ENCODE assay signal across 8 mouse cellular contexts in genomic region chr12:100159261-100159975, GRCm38 (mm10). TPM values are rescaled to one million over a fixed set of nuclear protein-coding genes. Genes with fewer than 3 reads are reported as not detected.
DNase-seq lines count a peak whose midpoint lies in the region; ATAC-seq and TF ChIP-seq lines count a peak whose summit lies in the region.

Nrde2 (minus strand) TSS chr12:100159653.

- peaks cover 6% of the 10 kb centered on the region for H3K4me1 ChIP-seq in embryonic facial prominence, embryonic 14.5 days (ENCODE audit: control insufficient read depth, insufficient read depth, low read length)
- H3K4me1 ChIP-seq in heart, adult 2 months (ENCODE audit: control insufficient read depth, insufficient read depth, low read length): peaks cover 5% of the 10 kb centered on the region
- H3K4me1 ChIP-seq in limb, embryonic 13.5 days: peaks cover 4% of the 10 kb centered on the region; the same call in 1 of the 2 replicates
- H3K4me1 ChIP-seq in midbrain, embryonic 16.5 days (ENCODE audit: control insufficient read depth, insufficient read depth, low read length): peaks cover 5% of the 10 kb centered on the region

- WGBS in embryonic facial prominence, embryonic 14.5 days: under 1% methylated on average over 26 of the region's 26 CpGs
- under 1% methylated on average over 26 of the region's 26 CpGs for WGBS in heart, adult 2 months
- under 1% methylated on average over 26 of the region's 26 CpGs for whole genome bisulfite sequencing in limb, embryonic 13.5 days
- WGBS in midbrain, embryonic 16.5 days: under 1% methylated on average over 26 of the region's 26 CpGs

- no peaks in the 10 kb centered on the region for H3K27me3 ChIP-seq in embryonic facial prominence, embryonic 14.5 days (replicated peaks; ENCODE audit: control insufficient read depth, insufficient read depth, low read length)
- H3K27me3 ChIP-seq in heart, adult 2 months (ENCODE audit: control insufficient read depth, insufficient read depth, low read length): no peaks in the 10 kb centered on the region
- no peaks in the 10 kb centered on the region for H3K27me3 ChIP-seq in limb, embryonic 13.5 days
- H3K27me3 ChIP-seq in midbrain, embryonic 16.5 days (ENCODE audit: control insufficient read depth, insufficient read depth, low read depth, low read length): no peaks in the 10 kb centered on the region

- peak within 1 kb of the TSS; percentile 64 for H3K4me3 ChIP-seq in embryonic facial prominence, embryonic 14.5 days (ENCODE audit: low read depth, low read length)
- peak within 1 kb of the TSS; percentile 63 for H3K4me3 ChIP-seq in heart, adult 2 months
- H3K4me3 ChIP-seq in limb, embryonic 13.5 days: peak within 1 kb of the TSS; percentile 56
- H3K4me3 ChIP-seq in midbrain, embryonic 16.5 days (ENCODE audit: low read depth, low read length): peak within 1 kb of the TSS; percentile 56

- peak within 1 kb of the TSS; percentile 75 for H3K4me2 ChIP-seq in embryonic facial prominence, embryonic 14.5 days (ENCODE audit: low read depth, low read length)
- peak within 1 kb of the TSS; percentile 71 for H3K4me2 ChIP-seq in limb, embryonic 13.5 days (replicated peaks)
- peak within 1 kb of the TSS; percentile 72 for H3K4me2 ChIP-seq in midbrain, embryonic 16.5 days (ENCODE audit: low read length)

- peak; percentile 95 for DNase-seq in 3T3-L1 (ENCODE audit: low read depth, low spot score)
- DNase-seq in adrenal gland, postnatal 4 days (ENCODE audit: low spot score in 2 of 2): peak; percentile 60 to 75
- DNase-seq in embryonic facial prominence, embryonic 14.5 days (ENCODE audit: low spot score): peak; percentile 97
- peak; percentile 89 to 94 for DNase-seq in heart, adult 2 months
- DNase-seq in kidney, adult 8-10 months: peak; percentile 92 to 93
- peak; percentile 85 to 94 for DNase-seq in spleen, postnatal 10 days (ENCODE audit: low spot score in 2 of 2)

- peak; percentile 49; the same call in 1 of the 2 replicates for TF ChIP-seq EP300 in heart, adult 2 months (IDR thresholded peaks at IDR 0.05; ENCODE audit: insufficient read depth, low read depth, low read length)

- peak; percentile 99 for ATAC-seq in embryonic facial prominence, embryonic 14.5 days (ENCODE audit: low read depth)
- peak; percentile 99 for ATAC-seq in limb, embryonic 13.5 days (ENCODE audit: low FRiP score, low read depth)
- ATAC-seq in midbrain, embryonic 16.5 days: peak; percentile 98

- peak within 1 kb of the TSS; percentile 74 for H3K9ac ChIP-seq in embryonic facial prominence, embryonic 14.5 days (ENCODE audit: low read depth, low read length)
- H3K9ac ChIP-seq in heart, adult 2 months (ENCODE audit: low read depth, low read length): peak within 1 kb of the TSS; percentile 64
- H3K9ac ChIP-seq in limb, embryonic 13.5 days: peak within 1 kb of the TSS; percentile 72
- H3K9ac ChIP-seq in midbrain, embryonic 16.5 days (ENCODE audit: low read depth, low read length): peak within 1 kb of the TSS; percentile 72

- intact Hi-C loops in heart, adult 2 months (cut with DNase I): loop anchor here (1.0 to 2.0 kb wide), 2 partner anchors 27 to 40 kb away; partner anchors contain the start of gene Calm1

- peak within 1 kb of the TSS; percentile 72 for H3K27ac ChIP-seq in embryonic facial prominence, embryonic 14.5 days (replicated peaks; ENCODE audit: low read depth, low read length)
- peak within 1 kb of the TSS; percentile 91 for H3K27ac ChIP-seq in heart, adult 2 months
- H3K27ac ChIP-seq in limb, embryonic 13.5 days: peak within 1 kb of the TSS; percentile 69; the same call in 1 of the 2 replicates
- H3K27ac ChIP-seq in midbrain, embryonic 16.5 days (ENCODE audit: low read length): peak within 1 kb of the TSS; percentile 79

- TF ChIP-seq CTCF in heart, adult 2 months (IDR thresholded peaks at IDR 0.05): peak; percentile 33

- peak; percentile 75 for TF ChIP-seq POLR2A in heart, adult 2 months (IDR thresholded peaks at IDR 0.05; ENCODE audit: insufficient read depth, low read depth, low read length)

- peaks cover 3% of the 10 kb centered on the region for H3K79me2 ChIP-seq in heart, adult 2 months (replicated peaks; ENCODE audit: control insufficient read depth, insufficient read depth, low read length)

- H3K36me3 ChIP-seq in embryonic facial prominence, embryonic 14.5 days (ENCODE audit: control insufficient read depth, insufficient read depth, low read length): peaks cover 8% of the 10 kb centered on the region; the same call in 1 of the 2 replicates
- H3K36me3 ChIP-seq in heart, adult 2 months (ENCODE audit: control insufficient read depth, insufficient read depth, low read length): peaks cover 3% of the 10 kb centered on the region
- H3K36me3 ChIP-seq in limb, embryonic 13.5 days: peaks cover 6% of the 10 kb centered on the region; the same call in 1 of the 2 replicates
- H3K36me3 ChIP-seq in midbrain, embryonic 16.5 days (ENCODE audit: control insufficient read depth, insufficient read depth, low read length): peaks cover 3% of the 10 kb centered on the region; the same call in 1 of the 2 replicates

- H3K9me3 ChIP-seq in embryonic facial prominence, embryonic 14.5 days (ENCODE audit: control insufficient read depth, low read length): no peaks in the 10 kb centered on the region
- no peaks in the 10 kb centered on the region for H3K9me3 ChIP-seq in limb, embryonic 13.5 days
- no peaks in the 10 kb centered on the region for H3K9me3 ChIP-seq in midbrain, embryonic 16.5 days (replicated peaks; ENCODE audit: control insufficient read depth, low read length, poor library complexity, severe bottlenecking)

RNA-seq across cellular contexts. Expression of gene Nrde2, which starts in this region (rescaled TPM):
- total RNA-seq in adrenal gland, postnatal 4 days (2021): 10 to 100 TPM; 30.7 to 32.5 TPM
- polyA plus RNA-seq in embryonic facial prominence, embryonic 14.5 days (2014; fragmentation: Nextera tagmentation; extraction: Ambion mirVana): 10.6 and 11.4 TPM in 2 replicates
- 10 to 100 TPM in 1 of 2 experiments, 1 to 10 TPM in 1; 7.9 to 11.0 TPM for total RNA-seq in heart, adult 2 months (2021)
- polyA plus RNA-seq in heart, adult 2 months (2012; rRNA removed): 5.1 and 6.9 TPM in 2 replicates
- polyA plus RNA-seq in limb, embryonic 13.5 days (2015; fragmentation: Nextera tagmentation; extraction: Ambion mirVana): 15.2 and 15.5 TPM in 2 replicates
- 11.7 and 12.7 TPM in 2 replicates for polyA plus RNA-seq in midbrain, embryonic 16.5 days (2015; fragmentation: Nextera tagmentation; extraction: Ambion mirVana)

Comparison
In these comparisons a context has a peak if more than half of its experiments do, and no peak if none do; other contexts are left out.
1. Peak in every context shown above with its lines: DNase-seq, ATAC-seq, H3K4me3 ChIP-seq and H3K27ac ChIP-seq.